Mouse (Mus musculus): ENCODE measurements around the gene Rab3gap2.

Gene Rab3gap2

DNA sequence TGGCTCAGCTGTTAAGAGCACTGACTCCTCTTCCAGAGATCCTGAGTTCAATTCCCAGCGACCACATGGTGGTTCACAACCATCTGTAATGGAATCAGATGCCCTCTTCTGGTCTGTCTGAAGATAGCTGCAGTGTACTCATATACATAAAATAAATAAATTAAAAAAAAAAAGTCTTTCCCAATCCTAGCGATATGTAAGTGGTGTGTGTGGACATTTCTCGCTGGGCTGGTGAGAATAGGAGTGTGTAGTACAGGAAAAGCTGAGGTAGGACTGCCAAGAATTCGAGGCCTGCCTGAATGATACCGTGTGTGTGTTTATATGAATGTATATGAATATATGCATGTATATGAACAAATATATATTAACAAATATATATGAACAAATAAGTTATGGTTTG lies 127.4 kb downstream of the Rab3gap2 start:
- DNase-seq (ENCODE audit: low read depth, low spot score): no peak

DNA sequence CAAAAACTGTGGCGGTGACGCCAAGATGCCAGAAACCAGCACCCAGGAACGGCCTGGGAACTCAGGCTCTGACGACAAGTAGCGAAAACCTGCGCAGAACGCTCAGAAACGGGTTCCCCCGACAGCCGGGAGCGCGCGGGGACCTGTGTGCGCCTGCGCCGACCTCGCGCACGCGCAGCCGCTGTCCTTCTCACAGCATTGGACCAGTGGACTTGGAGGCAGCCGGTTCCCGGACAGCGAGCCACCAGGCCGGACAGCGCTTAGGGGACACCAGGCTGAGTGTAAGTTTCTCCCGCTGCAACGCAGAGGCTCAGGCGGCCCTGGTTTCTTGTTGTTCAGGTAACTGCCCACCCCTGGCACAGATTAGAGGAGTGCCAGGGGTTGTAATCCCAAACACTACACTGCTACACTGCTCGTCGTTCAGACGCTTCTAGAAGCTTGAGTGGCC lies 128.1 kb downstream of the Rab3gap2 start, which contains the start of gene Bpnt1:
Bpnt1 (plus strand) TSS at position 167 of the 448 bp plus-strand sequence.
- DNase-seq (ENCODE audit: low read depth, low spot score): peak; percentile 90

DNA sequence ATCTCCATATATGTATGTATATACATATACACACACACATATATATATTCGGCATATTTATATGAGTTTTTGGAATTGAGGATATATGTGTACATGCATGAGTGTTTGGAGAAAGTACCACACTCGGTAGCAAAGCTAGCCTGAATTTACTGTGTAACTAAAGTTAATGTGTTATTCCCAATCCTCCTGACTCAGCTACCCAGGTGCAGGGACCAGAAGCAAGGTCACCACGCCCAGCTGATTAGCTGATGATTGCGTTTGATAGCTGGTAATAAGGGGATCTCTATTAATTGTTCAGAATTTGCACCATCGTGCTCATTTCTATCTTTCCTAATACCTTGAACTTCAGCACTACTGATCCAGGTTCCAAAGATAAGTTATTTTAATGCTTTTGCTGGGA lies 129.7 kb downstream of the Rab3gap2 start:
- DNase-seq (ENCODE audit: low read depth, low spot score): no peak

DNA sequence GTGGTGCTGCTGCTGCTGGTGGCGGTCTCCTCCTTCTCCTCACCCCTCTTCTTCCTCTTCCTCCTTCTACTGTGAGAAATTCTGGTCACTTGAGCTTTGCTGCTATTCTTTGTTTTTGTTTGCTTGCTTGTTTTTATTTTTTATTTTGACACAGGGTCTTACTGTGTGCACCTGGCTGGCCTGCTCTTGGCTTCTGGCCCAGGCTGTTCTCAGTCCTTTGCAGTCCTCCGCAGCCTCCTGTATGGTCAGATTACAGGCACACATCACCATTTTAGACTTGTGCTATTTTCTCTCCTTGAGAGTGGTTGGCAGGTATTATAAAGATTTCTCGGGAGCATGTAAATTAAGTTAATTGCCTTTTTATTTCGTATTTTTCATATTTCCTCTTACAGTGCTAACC lies 130.2 kb downstream of the Rab3gap2 start:
- DNase-seq (ENCODE audit: low read depth, low spot score): no peak

DNA sequence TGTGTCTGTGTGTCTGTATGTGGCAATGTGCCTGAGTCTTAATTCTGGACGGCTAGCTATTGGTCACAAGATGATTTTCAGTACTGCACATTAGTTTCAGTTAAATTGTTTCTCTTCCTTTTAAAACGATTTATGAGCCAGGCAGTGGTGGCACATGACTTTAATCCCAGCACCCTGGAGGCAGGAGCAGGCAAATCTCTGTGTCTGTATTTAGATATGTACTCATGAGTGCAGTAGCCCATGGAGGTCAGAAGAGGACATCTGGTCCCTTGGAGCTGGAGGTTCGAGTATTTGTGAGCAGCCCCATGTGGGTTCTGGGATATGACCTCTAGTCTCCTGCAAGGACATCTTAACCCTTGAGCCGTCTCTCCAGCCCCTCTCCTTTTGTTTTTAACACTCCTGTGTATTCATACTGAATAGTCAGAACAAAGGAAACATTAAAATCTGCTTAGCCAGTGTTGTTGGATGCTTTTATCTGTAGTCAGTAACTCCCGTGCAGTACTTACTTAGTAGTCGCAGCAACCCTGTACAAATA lies 131.4 kb downstream of the Rab3gap2 start:
- no peak for DNase-seq (ENCODE audit: low read depth, low spot score)

Data from CD4-positive helper T cell, adult 2 months (primary cell).